Mouse (Mus musculus) thymus, adult 2 months (tissue): Measurements from ENCODE around the gene Gria4. TPM values are rescaled to one million over a fixed set of nuclear protein-coding genes. Genes with fewer than 3 reads are reported as not detected.
"Not testable (repeated sequence)": the region's sequence is repeated elsewhere in the genome, so short reads cannot be mapped to it uniquely, and the experiment has no call there.

Experiments used
- DNase-seq: peaks from one replicate; pipeline ENCODE4 v3.0.0; 2021
- H3K27ac ChIP-seq: fragments of 200-500 bp; 2 replicates; pipeline ENCODE4 v1.5.1; 2012; ENCODE audit warnings: low read length, control low read depth; ENCODE audit not compliant: control insufficient read depth, insufficient read depth
- H3K27me3 ChIP-seq: fragments of 200-500 bp; 2 replicates; pipeline ENCODE4 v1.6.1; 2012; ENCODE audit warnings: mild to moderate bottlenecking, low read length, moderate library complexity, mixed read lengths; ENCODE audit not compliant: control insufficient read depth, insufficient read depth
- H3K36me3 ChIP-seq: fragments of 200-500 bp; 2 replicates; pipeline ENCODE4 v1.6.1; 2012; ENCODE audit warnings: mild to moderate bottlenecking, low read length, moderate library complexity; ENCODE audit not compliant: control insufficient read depth, insufficient read depth
- H3K4me1 ChIP-seq: fragments of 200-500 bp; replicated peaks from 2 replicates; pipeline ENCODE4 v1.6.1; 2012; ENCODE audit warnings: low read length; ENCODE audit not compliant: control insufficient read depth, insufficient read depth
- H3K4me3 ChIP-seq: fragments of 200-500 bp; 2 replicates; pipeline ENCODE4 v1.5.1; 2012; ENCODE audit warnings: mild to moderate bottlenecking, low read length, control low read depth, moderate library complexity; ENCODE audit not compliant: control insufficient read depth, insufficient read depth
- CTCF ChIP-seq: fragments of 200-500 bp; IDR thresholded peaks from 2 replicates; pipeline ENCODE4 v1.5.1; 2012; ENCODE audit warnings: mild to moderate bottlenecking, control low read depth, low read length, moderate library complexity, borderline replicate concordance; ENCODE audit not compliant: control insufficient read depth, poor library complexity, insufficient read depth; ENCODE audit errors: extremely low read depth
- POLR2A ChIP-seq: fragments of 200-500 bp; IDR thresholded peaks from 2 replicates; pipeline ENCODE4 v1.6.1; 2012; ENCODE audit warnings: mild to moderate bottlenecking, low read length, control low read depth, moderate library complexity; ENCODE audit not compliant: control insufficient read depth, poor library complexity, insufficient read depth; ENCODE audit errors: extremely low read depth
- WGBS: fragments of 180-500 bp; shearing (Covaris S2); methylation state at CpG from one replicate; pipeline ENCODE4 v1.1.7; 2018; 5-methylcytosine and 5-hydroxymethylcytosine counted together
- polyA plus RNA-seq: library from polyadenylated mRNA; depleted of rRNA; stranded (reverse); fragments of >200 nt; gene quantifications from 2 replicates; pipeline ENCODE4 v1.2.3, GENCODE M21; 2012

Gene Gria4
- polyA plus RNA-seq, 1 experiment = not detected

GRCm38 (mm10) chr9:4794411-4794810 lies 1.6 kb downstream of the Gria4 start:
- no peak for DNase-seq
- TF ChIP-seq POLR2A (no peak), CTCF (no peak)
- 42% methylated on average over 10 of the region's 10 CpGs for WGBS

GRCm38 (mm10) chr9:4749407-4749806 lies 46.6 kb downstream of the Gria4 start:
- H3K4me3 ChIP-seq, H3K27ac ChIP-seq, DNase-seq, H3K36me3 ChIP-seq, H3K27me3 ChIP-seq, H3K4me1 ChIP-seq: not testable (repeated sequence)

More at GRCm38 (mm10) chr9:4794411-4794810, 1.6 kb downstream of the Gria4 start:
- H3K27ac ChIP-seq = no peak overlapping the region
- no peak overlapping the region for H3K4me3 ChIP-seq
- H3K4me1 ChIP-seq = no peaks in the 10 kb centered on the region
- H3K36me3 ChIP-seq = no peaks in the 10 kb centered on the region
- no peaks in the 10 kb centered on the region for H3K27me3 ChIP-seq

DNA sequence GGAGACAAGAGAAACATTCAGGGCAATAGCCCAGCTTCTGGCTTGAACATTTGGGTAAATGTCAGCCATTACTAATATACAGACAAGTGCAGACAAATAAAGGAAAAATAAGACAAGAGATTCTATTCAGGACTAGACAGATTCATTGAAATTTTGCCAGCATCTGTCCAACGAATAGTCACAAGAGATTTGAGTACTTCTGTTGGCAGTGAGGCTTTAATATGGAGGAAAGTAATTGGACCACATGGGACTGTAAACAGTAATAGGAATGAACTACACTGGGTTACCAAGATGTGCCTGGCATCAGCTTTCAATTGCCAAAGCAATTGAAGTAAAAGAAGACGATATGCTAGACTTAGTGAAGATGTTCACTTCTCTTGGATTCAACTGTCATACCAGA lies 81.9 kb downstream of the Gria4 start:
- 88% methylated on average over 2 of the region's 2 CpGs for WGBS
- TF ChIP-seq CTCF (no peak), POLR2A (no peak)

DNA sequence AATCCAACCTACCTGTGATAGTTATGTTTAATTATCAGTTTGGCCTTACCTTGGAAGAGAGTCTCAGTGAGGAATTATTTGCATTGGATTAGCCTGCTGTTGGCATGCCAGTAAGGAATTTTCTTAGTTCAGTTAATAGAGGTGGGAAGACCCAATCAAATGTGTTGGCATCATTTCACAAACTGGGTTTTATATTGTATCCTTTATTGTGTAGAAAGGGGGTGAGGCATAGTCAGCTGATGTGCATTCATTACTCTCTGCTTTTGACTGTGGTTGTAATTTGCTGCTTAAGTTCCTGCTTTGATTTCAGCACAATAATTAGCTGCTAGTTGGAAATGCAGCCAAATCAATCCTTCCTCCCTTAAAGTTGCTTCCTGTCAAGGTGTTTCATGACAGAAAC lies 83.7 kb downstream of the Gria4 start:
- Histone ChIP-seq H3K36me3 (no peaks in the 10 kb centered on the region), H3K4me3 (no peak overlapping the region), H3K27ac (no peak overlapping the region), H3K4me1 (no peaks in the 10 kb centered on the region), H3K27me3 (no peaks in the 10 kb centered on the region)
- DNase-seq = no peak
- no peak for TF ChIP-seq POLR2A
- TF ChIP-seq CTCF = no peak

More for the DNA sequence above, 81.9 kb downstream of the Gria4 start:
- H3K4me1 ChIP-seq = no peaks in the 10 kb centered on the region
- H3K36me3 ChIP-seq = no peaks in the 10 kb centered on the region
- H3K4me3 ChIP-seq = no peak overlapping the region
- no peaks in the 10 kb centered on the region for H3K27me3 ChIP-seq
- no peak for DNase-seq
- no peak overlapping the region for H3K27ac ChIP-seq

GRCm38 (mm10) chr9:4687149-4687548 lies 108.9 kb downstream of the Gria4 start:
- Histone ChIP-seq H3K27ac (no peak overlapping the region), H3K27me3 (no peaks in the 10 kb centered on the region), H3K4me3 (no peak overlapping the region), H3K36me3 (no peaks in the 10 kb centered on the region), H3K4me1 (no peaks in the 10 kb centered on the region)
- 63% methylated on average over 1 of the region's 1 CpGs for WGBS
- TF ChIP-seq CTCF = no peak
- no peak for TF ChIP-seq POLR2A
- no peak for DNase-seq

DNA sequence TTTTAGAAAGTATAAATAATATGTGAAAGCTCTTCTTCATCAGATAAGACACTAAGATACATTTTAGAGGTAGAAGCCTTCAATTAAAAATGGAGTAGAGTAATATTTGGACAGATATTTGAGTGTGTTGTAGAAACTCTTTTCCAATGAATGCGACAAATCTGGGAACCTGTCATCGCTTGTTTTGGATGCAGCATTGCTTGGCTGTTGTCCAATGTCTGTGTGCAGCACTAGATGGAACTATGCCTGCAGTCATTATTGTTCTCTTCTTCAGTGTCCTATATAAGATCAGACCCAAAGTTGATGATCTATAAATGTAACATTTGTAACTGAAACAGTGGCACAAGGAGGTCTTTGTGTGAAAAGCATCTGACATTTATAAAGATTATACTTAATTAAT lies 115.8 kb downstream of the Gria4 start:
- DNase-seq = no peak
- no peak overlapping the region for H3K4me3 ChIP-seq
- no peaks in the 10 kb centered on the region for H3K27me3 ChIP-seq
- no peak overlapping the region for H3K27ac ChIP-seq
- 92% methylated on average over 2 of the region's 2 CpGs for WGBS
- no peaks in the 10 kb centered on the region for H3K4me1 ChIP-seq
- TF ChIP-seq POLR2A (no peak), CTCF (no peak)
- H3K36me3 ChIP-seq = no peaks in the 10 kb centered on the region

GRCm38 (mm10) chr9:4679099-4679498 lies 116.9 kb downstream of the Gria4 start:
- Histone ChIP-seq H3K4me3 (no peak overlapping the region), H3K4me1 (no peaks in the 10 kb centered on the region), H3K27ac (no peak overlapping the region), H3K36me3 (no peaks in the 10 kb centered on the region), H3K27me3 (no peaks in the 10 kb centered on the region)
- 97% methylated on average over 1 of the region's 1 CpGs for WGBS
- DNase-seq = no peak
- no peak for TF ChIP-seq POLR2A
- TF ChIP-seq CTCF = no peak

GRCm38 (mm10) chr9:4665691-4666090 lies 130.3 kb downstream of the Gria4 start:
- Histone ChIP-seq H3K4me1 (no peaks in the 10 kb centered on the region), H3K4me3 (no peak overlapping the region), H3K27ac (no peak overlapping the region), H3K36me3 (no peaks in the 10 kb centered on the region), H3K27me3 (no peaks in the 10 kb centered on the region)
- TF ChIP-seq CTCF = no peak
- 72% methylated on average over 2 of the region's 2 CpGs for WGBS
- DNase-seq = no peak
